Mouse (Mus musculus) megakaryocyte progenitor cell, adult 5-6 weeks (primary cell): ENCODE measurements around the gene Cym. TPM values are rescaled to one million over a fixed set of nuclear protein-coding genes. Genes with fewer than 3 reads are reported as not detected.
A peak's percentile ranks its signal among the peaks of the same experiment; 100 is the strongest.

Source experiments
- ATAC-seq: replicated peaks from 2 replicates; pipeline ENCODE4 v1.8.0; 2016; ENCODE audit warnings: mild to moderate bottlenecking, moderate TSS enrichment, inconsistent platforms; ENCODE audit not compliant: poor library complexity
- total RNA-seq, 2 experiments: library from RNA; stranded (forward) in 1 of 2; stranded (reverse) in 1 of 2; fragments of 157-497, 149-512 nt in 1 of 2; fragments of 200-1000 nt in 1 of 2; gene quantifications; 2 replicates each; pipeline versions ENCODE4 v1.2.3 to v1.2.4; 2015 to 2017

Cym gene
- total RNA-seq (2015) = not detected in 2 replicates
- total RNA-seq (2017) = not detected in 2 replicates

DNA sequence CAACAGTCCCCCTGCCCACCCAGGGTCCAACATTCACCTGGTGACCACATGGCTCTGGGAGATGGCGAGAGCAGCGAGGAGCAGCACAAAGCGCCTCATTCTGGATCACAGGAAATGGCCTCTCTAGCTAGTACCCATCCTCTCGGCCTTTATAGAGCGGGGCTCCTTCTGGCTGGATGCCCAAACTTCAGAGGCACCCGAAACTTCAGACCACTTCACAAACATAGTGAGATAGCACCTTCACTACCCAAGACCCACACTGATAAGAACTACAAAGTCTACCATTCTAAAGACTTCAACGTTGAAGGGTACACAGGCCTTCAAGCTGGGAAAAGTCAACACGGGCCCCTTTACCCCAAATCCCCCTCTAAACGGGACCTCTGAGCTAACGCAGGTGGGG is at the start of gene Cym:
Gene Cym (minus strand): TSS at position 125 of the 400 bp plus-strand sequence.
- no peak for ATAC-seq

DNA sequence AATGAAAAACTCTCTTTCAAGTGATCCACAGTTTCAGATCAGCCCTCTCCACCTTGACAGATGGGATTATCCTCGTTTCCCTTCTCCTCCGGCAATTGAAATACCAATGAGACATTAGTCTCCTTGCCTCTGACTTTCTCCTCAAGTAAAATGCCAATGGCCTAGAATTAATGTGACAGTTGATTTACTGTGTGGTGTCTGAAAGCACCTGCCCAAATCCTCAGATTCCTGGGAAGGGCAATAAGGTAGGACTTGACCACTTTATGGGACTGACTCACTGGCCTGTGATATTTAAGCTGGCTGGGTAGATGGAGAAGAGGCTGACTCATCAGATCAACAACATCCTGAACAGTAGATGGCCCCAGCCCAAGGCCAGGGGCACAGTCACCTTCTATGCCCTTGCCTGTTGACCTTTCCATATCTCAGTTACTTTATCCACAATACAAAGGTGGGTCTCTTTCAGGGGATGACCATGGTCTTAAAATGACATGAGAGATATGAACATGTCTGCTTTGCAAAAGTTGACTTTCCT is 45.3 kb upstream of the Cym start:
- no peak for ATAC-seq

DNA sequence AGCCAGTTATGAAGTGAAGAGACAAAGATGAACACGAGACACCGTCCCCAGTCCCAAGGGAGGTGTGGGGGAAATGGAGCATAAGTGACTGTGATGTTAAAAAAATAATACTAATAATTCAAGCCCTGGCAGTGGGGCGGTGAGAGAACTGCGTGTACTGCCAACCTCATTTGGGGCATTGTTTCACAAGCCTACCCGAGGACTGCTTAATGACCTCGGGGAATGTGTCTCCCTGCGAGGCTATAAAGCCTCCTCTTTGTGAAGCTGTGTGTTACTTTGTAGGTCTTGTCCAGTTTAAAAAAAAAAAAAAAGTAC is 40.3 kb upstream of the Cym start:
- ATAC-seq = no peak

DNA sequence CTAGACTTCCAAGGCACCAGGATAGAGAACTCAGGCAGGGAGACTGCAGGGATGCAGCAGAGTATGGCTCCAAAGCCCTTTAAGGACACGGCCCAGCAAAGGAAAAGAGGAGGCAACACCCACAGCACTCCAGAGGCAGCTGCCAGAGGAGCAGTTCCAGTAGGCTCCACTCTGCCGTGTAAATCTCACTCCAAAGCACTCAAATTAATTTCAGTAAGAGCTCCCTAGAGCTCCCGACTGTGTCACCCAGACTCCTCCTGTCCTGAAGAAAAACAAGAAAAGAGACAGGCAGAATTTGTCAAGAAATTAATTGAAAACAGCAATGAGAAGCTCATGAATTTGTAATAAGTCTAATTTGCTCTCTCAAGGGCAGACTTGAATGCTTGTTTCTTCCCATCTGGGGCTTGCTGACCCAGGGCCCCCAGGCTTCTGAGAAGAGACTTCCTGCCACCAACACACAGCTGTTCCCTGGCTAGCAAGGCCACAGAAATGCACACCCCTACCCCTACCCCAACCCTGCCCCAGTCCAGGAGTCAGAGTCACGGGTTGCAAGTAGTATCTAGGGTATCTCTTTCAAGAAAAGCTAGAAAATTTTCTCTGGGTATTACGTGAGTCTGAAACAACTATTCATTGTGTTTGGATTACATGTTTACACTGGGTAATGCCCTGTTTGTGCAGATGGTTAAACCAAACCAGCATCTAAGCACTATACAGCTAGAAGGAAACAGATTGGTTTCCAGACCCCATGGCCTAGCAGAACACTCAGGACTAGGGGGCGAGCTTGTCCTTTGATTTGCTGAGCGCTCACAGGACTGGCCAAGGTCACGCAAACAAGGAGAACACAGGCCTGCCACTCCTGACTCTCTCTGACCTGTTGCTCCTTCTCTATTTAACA is 39.7 kb upstream of the Cym start:
- no peak for ATAC-seq

DNA sequence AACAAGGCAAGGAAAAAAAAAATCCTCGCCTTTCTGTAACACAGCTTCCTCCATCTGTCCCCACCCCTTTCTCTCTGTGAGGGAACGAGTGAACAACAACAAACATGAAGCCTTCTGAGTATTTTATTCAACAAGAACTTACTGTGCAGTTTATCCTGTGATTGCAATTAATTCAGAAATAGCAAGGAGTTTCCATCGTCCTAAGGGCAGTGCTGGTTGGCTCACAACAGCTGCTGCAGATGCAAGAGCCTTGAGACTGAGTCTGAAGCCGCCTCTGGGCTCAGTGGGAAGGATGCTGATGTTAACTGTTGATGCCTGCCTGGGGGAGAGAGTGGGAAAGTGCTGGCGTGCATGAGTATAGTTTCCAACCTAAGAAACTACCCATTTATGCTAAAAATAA is 36.4 kb upstream of the Cym start:
- ATAC-seq = no peak

DNA sequence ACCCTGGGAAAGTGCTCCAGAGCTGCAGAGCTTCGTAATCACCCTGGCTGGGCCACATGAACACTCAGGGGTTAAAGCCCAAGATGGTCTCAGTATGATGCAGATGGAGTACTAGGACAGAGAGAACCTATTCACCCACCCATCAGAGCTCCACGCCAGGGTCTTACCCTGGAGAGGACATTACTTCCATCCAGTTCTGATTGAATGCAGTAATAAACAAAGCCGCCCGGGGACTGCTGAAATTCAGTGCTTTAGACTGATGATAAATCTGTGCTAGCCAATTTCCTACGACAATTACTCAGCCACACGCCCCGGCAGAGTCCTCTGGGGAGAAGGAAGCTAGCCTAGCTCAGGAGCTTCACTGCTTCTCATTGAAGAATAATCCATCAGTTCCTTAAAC is 35.2 kb upstream of the Cym start:
- ATAC-seq = no peak

DNA sequence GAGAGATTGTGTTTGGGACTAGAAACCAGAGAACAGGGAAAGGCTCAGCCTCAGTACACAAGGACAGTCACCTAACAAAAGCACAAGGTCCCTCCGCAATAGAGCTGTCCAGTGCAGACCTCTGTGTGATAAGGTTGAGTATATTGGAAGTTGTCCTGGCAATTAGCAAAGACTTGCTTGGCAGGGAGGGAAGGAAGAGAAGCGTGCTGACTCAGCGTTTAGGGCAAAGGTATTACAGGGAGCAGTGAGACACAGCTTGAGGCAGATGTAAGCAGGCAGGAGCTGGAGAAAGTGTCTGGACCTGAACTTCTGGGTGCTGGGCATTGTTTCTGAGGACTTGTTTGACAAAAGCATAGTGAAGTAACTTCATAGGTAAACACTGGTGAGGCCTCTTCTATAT is 34.5 kb upstream of the Cym start:
- no peak for ATAC-seq

DNA sequence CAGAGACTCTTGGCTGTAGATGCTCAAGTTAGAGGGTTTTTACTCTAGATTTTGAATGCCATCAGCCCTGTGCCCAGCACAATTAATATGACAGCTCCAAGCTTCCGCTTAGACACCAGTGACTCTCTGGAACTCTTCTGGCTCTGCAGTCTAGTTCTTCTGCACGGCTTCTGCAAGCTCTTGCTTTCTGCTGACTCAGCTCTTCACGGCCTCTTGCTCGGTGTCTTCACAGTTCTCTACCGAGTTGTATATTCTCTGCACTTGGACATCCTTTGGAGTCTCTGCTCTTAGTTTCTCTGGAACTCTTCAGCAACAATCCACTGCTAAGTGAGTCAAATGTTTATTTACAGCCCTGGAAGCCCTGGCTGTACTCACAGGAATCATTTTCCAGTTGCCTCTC is 32.4 kb upstream of the Cym start:
- no peak for ATAC-seq

DNA sequence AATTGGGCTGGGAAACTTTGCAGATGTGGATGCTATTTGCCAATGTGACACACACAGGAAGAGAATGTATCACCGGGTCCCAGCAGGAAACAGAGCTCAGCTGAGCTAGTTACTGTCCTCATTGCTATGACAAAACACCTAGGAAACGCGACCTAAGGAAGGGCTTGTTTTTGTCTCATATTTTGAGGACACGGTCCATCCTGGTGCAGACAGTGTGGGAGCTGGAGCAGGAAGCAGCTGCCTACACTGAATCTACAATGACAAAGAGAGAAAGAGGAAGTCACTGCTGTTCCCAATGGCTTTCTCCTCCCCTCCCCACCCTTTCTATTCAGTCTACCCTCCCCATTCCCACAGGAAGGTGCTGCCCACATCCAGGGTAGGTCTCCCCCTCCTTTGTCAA is 30.5 kb upstream of the Cym start:
- ATAC-seq = peak; percentile 77

DNA sequence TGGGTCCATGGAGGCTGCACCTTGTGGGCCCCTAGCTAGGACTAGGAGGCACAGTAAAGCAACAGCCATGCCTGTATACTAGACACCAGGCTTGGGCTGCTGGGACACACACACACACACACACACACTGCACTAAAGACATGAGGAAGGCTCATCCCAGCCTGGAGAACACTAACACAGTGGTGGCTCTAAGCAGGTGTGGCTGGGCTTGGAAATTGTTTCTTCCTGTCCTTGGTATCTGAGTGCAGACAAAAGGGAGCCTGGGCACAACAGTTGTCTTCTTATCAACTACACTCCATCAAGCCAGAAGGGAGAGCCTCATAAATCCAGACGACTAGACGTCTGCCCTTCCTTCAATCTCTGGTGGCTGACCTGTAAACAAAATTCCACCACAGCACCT is 28.8 kb upstream of the Cym start:
- no peak for ATAC-seq

DNA sequence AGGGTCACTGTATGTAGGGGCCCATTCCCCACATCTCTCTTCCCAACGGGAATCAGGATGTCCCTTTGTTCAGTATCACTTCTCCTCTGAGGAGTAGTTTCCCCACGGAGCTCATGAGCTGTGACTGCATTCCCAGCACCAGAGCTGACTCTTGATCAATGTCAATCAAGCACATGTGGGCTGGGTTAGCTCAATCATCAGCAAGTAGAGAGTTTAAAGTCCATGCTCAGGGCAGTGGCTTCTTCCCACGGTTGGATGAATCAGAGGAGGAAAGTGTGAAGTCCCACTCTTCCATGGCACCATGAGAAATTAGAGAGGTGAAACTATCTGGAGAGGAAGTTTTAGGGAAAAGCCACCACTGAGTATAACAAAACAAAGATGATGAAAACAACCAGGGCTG is 27.5 kb upstream of the Cym start:
- no peak for ATAC-seq

DNA sequence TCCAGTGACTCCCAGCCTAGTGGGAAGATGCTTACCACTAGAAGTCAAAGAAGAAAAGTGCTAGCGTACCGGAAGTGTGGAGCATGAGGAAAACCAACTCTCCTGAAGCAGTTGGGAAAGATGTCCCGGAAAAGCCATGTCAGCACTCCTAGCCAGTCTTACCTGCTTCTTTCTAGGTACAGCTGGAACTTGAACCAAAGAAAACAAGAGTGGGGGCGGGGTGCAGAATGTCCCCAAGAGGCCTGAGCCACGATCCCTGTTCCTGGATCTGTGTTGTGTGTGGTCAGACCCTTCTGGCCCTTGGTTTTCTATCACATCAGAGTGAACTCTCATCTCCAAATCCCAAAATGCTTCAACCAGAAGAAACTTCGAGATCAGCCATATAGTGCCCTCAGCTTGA is 25.3 kb upstream of the Cym start:
- no peak for ATAC-seq

DNA sequence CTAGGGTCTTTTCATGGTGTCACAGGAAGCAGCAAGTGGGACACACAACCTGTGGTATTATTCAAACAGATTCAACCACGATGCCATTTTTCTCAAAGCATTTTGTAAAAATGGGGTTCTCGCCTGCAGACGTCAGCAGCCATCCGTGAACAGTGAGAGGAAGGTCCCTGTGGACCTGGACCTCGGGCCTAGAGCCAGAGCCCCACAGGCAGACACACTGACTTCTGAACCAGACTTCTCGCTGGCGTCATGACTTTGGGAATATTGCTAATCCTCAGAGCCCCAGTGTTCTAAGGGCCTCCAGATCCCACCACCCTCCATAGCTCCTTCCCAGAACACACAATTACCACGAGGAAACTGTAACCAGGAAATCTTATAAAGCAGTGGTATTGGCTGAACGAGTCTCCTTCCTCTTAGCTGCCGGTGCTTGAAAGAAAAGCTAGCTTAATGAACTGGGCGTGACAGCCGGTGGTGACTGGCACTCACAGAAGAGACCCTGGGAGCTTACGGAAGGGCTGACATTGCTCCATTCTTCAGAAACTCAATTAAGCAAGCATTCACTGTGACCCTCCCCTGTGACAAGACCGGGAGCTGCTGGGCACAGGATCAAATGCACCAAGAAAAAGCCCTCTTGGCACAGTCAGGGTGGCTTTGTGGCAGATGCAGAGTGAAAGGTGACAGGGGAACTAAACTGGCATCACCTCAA is 20.0 kb upstream of the Cym start:
- ATAC-seq = peak; percentile 64

DNA sequence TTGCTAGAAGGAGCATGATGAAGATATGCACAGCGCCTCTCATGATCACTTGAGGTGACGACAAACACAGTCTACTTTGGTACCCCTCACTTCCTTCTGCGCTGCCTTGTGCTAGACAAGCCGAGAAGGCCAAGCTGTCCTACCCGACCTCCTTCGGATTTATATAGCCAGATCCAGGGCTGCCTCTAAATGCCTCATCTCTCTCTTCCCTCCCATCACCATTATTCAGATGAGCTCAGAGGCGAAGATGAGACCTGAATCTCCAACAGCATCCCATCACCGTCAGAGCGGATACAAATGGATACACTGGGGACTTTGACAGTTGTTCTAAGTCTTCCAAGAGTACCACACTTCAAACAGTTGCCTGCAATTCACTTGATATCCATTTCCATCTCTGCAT is 18.1 kb upstream of the Cym start, which contains the start of gene Prok1:
Gene Prok1 (minus strand): TSS at position 101 of the 400 bp plus-strand sequence.
- ATAC-seq = no peak

DNA sequence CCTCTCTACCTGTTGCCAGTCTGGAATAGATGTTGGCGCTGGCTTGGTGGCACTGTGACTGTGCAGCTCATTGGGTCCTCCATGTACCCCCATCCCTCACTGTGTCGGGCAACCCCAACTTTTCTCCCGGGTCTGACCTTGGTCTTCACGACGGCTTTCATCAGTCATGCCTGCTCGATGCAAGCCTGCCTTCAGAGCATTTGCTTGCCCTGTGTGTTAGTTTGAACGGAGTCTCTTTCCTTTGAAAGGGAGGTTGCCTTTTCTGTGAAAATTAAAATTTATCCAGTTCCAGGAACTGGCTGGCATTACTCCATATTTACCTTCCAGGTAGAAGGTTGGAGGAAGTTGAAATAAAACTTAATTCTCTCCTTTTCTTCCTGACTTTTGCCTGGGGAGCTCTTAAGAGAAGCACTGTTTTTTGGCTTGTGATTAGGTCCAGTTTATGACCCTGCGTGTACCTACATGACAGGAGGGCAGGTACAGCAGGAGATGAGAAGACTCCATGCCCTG is 17.0 kb upstream of the Cym start:
- no peak for ATAC-seq

DNA sequence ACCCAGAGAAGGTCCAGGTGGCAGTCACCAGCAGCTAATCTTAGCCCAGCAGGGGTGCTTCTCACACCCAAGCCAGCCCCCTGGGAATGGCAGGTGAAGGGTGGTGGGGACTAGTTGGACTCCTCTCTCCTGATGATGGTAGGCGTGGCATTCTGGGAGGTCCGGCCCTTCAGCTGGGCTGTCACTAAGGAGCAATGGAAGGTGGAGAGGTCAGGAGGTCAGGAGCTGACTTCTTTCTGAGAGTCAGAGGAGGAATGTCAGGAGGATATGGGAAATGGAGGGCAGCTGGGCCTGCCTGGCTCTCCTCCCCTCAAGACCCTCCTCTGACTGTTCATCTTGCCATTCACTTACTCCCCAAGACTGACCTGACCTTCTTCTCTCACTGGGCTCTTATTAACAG is 16.5 kb upstream of the Cym start:
- ATAC-seq = no peak

DNA sequence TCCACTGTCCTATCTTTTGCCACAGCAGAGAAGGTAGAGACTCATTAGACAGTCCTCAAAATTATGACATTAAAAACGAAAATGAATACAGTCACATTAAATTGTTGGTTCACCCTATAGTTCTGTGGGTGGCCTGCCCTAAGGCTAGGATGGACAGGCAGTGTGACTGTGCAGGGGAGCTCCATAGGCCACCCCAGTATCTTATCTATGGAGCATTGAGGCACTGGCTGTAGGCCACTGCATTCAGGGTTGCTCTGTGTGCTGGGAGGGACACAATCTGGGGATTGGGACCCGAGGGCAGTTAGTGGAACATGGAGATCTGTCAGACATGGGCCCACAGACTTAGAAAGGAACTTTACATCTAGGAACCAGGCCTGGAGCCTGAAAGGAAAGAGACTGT is 12.4 kb upstream of the Cym start:
- peak; percentile 9; the same call in 1 of the 2 replicates for ATAC-seq

DNA sequence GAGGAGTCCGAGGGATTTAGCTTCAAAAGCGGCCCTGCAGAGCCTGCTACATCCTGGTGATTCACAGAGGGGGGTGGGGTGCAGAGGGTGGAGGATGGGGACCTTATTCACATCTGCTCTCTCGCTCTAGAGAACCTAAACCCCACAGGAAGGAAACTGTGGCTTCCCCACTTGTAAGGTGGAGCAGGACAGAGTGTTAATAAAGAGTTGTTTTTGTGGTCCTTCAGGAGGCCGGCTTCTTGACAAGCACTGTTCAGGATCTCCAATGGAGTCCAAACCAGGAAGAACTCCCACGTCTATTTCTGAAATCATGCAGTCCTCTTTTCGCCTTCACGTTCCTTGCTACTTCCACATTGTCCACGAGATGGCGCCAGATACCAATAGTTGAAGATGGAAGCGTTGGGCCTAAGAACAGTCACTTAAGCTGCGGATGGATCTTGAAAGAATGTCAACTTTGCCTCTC is 11.8 kb upstream of the Cym start:
- peak; percentile 88 for ATAC-seq

DNA sequence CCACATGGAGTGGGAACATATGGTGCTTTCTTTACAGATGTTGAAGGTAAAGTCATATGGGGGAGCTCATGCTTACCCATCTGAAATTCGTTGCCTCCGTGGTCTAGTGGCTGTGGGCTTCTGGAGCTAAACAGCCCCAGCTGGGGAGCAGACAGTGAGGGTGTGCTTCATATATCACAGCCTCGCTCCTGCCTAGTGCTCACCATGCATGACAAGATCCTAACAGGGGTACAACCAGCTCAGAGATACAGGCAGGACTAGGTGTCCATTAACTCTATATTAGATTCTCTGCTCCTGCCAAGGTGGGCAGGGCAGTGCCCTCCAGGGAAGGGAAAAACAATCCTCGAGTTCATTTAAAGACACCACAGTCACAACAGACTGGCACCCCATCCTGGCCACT is 9.7 kb upstream of the Cym start:
- ATAC-seq = no peak

DNA sequence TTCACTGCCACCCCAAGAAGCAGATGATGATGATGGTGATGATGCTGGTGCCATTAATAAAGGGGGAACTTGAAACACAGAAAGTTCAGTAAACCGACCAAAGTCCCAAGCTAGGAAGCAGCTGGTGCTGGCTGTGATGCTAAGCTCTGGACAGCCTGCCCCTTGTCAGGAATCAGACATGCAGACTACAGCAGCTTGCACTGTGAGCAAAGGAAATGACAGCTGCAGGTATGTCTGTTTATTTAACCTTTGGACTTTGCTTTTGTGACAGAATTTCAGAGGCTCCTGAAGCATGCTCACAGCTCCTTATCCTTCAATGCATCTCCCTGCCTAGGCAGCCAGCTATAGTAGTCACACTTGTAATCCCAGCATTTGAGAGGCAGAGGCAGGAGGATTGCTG is 9.0 kb upstream of the Cym start, which contains the start of gene A630076J17Rik:
Gene A630076J17Rik (plus strand): TSS at position 88 of the 400 bp plus-strand sequence.
- ATAC-seq = no peak

DNA sequence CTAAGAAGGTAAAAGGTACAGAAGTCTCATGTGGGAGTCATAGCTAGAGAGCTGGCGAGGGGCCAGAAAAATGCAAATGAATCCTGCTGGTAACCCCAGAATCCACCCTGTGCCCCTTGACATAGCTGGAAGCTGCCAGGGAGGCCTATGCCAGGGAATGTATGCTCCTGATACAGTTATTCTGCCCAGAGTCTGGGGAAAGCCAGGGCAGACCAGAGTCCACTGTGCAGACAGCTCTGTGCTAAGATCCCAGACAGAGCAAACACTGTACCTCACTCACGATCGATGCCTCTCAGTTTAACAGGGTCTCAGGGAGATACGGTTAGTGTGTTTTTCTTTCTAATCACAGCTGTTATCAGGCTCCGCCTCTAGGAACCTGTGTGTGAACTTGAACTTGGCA is 8.3 kb upstream of the Cym start:
- no peak for ATAC-seq

DNA sequence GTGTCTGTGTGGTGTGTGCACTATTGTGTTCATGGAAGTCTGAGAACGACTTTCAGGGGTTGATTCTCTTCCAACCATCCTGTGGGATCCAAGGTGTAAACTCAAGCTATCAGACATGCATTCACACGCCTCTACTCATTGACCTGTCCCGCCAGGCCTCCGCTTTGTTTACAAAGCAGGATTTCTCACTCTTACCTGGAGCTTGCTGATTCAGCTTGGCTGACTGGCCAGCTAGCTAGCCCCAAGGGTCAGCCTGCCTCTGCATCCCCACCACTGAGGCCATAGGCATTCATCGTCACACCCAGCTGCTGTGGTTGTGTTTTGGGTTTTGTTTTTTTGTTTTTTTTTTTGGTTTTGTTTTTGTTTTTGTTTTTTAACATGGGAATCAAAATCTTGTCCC is 7.7 kb upstream of the Cym start:
- no peak for ATAC-seq
